Mouse (Mus musculus) T-cell, adult 2 months (primary cell): ENCODE results near the gene Efna3.

ENCODE experiments used
- DNase-seq: peaks from one replicate; pipeline ENCODE4 v3.0.0; 2022; ENCODE audit warnings: low spot score

Gene Efna3

GRCm38 (mm10) chr3:89322514-89323165, at the start of gene Efna3:
Gene Efna3, minus strand, starts transcription at chr3:89322965.
- DNase-seq: peak; percentile 29

GRCm38 (mm10) chr3:89367338-89367737, 44.6 kb upstream of the Efna3 start:
- DNase-seq: no peak

DNA sequence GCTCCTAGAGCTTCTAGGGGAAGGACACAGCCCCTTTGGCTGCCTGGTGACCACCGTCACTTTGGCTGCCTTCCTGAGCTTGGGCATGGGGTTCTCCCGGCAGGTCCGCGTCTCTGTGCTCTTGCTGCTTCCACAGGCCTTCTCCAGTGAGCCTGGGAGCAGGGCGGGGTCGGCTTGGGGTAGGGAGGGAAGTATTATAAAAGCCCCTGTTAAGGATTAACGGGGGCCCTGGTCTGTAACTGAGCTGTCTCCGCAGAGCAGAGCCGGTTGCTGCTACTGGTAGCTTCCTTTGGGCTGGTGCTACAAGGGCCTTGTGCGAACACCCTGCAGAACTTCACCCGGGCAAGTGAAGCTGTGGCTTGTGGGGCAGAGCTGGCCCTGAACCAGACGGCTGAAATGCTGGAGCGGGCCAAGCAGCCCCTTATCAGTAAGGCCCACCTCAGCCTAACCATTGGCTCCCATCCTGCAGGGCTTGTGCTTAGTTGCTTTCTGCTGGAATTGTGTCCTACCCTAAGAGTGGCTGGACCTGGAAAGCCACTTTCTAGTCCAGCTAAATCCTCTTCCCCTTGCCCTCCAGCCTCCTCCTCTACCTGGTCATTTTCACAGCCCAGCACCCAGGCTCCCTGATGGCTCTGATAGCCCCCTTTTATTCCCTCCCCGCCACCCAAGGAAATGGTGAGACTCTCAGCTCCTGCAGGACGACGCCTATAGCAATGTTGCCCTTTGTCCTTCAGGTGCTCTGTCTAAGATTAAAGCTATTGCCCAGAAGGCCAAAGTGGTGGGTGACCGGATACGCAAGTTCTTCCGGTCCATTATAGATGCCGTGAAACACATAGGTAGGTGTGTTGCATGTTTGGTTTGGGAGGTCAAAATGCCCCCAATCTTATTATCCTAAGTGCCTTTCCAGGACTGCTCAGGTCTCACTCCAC, 43.0 kb upstream of the Efna3 start:
- no peak for DNase-seq

- no peak for DNase-seq
Observed at GRCm38 (mm10) chr3:89365153-89365485, 42.4 kb upstream of the Efna3 start, which contains the start of gene Dcst1. Gene Dcst1, minus strand, starts transcription at chr3:89365253.

- DNase-seq: no peak
Observed at GRCm38 (mm10) chr3:89364631-89365030, 41.9 kb upstream of the Efna3 start.

GRCm38 (mm10) chr3:89361675-89362074, 38.9 kb upstream of the Efna3 start, which contains the start of gene Dcst2:
Gene Dcst2, plus strand, starts transcription at chr3:89361975.
- DNase-seq: no peak

GRCm38 (mm10) chr3:89360237-89360636, 37.5 kb upstream of the Efna3 start:
- DNase-seq: no peak

DNA sequence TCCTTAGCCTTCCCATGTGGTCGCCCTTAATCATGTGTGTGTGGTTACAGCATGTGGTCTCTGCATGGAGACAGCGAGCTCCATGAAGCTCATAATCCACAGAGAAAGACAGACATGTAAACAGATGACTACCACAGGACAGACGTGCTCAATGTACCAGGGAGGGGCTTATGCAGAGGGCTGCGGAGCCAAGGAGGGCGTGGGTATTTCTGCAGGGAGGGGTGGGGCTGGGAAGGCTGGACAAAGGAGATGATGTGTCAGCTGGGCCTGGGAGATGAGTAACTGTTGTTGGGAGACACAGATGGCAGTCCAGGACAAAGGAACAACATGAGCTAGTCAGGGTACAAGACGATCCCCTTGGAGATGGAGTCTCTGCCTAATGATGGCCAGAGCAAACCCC, 36.9 kb upstream of the Efna3 start:
- no peak for DNase-seq

DNA sequence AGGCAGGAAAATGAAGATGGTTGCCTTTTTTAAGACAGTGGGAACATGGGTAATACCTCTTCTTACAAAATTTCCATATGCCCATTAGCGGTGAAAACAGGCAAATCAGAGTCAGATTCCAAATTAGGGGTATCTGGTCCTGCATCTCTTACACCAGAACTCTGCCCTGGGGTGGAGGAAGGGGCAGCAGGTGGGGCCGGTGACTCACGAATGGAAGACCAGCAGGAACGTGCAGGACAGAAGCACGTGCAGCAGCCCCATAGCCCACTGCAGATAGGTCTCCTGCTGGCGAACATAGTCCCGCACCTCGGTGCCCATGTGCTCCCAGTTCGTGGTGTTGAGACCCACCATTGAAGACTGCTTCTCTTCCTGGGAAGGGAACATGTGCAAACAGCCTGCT, 33.3 kb upstream of the Efna3 start:
- DNase-seq: no peak

DNA sequence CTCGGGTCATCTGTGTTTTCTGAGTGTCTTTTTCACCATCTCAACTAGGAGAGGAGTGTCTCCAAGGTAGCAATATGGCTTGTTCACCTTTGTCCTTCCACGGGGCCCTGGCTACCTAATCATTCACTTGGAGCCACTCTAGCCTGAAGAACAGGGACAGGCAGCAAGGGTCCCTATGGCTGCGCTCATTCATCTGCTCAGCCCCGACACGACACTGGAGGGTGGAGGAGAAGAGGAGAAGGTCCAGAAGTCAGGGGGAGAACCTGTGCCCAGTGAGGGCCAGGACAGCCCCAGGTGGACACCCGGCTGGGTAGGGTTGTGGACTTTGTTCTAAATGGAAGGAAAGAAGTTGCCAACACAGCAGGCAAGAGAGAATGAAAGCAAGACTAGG, 32.7 kb upstream of the Efna3 start:
- no peak for DNase-seq

DNA sequence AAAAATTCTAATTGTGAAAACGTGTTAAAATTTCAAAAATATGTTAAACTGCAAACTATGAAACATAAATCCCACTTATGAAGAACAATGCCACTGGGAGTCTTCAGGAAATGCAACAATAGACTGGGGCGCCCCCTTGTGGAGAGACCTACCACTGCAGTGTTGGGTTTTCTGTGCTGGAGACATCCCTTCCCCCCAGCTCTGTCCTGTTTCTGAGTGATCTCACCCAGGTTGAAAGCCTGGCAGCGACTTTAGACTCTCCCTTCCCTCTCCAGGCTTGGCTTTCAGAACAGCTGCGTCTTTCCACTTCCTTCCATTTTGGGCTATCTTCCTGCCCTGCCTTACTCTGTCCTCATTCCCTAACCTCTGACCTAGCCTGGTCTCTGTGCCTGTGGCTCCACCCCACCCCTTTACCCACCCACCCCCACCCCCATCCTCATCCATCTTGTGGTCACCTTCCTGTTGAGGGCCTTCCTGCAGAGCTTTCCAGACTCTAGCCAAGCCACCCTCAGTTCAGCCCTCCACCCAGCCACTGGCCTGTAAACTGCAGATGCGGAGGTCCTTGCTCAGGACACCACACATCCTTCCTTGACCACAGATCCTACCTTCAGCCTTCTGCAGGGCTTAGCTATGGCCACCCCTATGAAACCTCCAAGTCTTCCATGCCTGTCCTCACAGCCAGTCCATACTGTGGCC, 32.2 kb upstream of the Efna3 start:
- peak; percentile 82 for DNase-seq

- no peak for DNase-seq
Observed at GRCm38 (mm10) chr3:89351271-89351670, 28.5 kb upstream of the Efna3 start.

- DNase-seq: peak; percentile 85
Observed at GRCm38 (mm10) chr3:89349869-89350501, 27.2 kb upstream of the Efna3 start, which contains the start of gene Adam15. Gene Adam15, minus strand, starts transcription at chr3:89349996.

- no peak for DNase-seq
Observed at GRCm38 (mm10) chr3:89348911-89349868, 26.4 kb upstream of the Efna3 start.

GRCm38 (mm10) chr3:89347916-89348315, 25.2 kb upstream of the Efna3 start:
- no peak for DNase-seq

GRCm38 (mm10) chr3:89346815-89347540, 24.2 kb upstream of the Efna3 start:
- DNase-seq: no peak

GRCm38 (mm10) chr3:89343279-89343678, 20.5 kb upstream of the Efna3 start:
- DNase-seq: no peak

DNA sequence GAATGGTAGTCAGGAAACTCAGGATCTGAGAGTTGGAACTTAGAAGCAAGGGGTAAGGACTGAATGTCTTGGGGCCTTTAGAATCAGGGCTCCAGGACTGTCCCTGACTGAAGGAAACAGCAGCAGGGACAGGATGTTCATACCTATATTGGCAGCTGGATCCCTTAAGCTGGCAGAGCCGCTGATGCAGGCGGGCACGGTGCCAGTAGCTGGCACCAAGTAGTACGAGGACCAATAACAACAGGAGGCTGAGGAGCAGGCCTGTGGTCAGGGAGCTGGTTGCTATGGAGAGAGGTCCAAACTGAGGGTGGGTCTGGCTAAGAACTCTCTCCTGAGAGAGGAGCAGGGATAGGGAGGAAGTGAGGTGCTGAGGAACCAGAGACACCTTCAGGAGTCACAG, 19.0 kb upstream of the Efna3 start:
- DNase-seq: no peak

- DNase-seq: peak; percentile 70
Observed at GRCm38 (mm10) chr3:89340465-89340864, 17.7 kb upstream of the Efna3 start.

DNA sequence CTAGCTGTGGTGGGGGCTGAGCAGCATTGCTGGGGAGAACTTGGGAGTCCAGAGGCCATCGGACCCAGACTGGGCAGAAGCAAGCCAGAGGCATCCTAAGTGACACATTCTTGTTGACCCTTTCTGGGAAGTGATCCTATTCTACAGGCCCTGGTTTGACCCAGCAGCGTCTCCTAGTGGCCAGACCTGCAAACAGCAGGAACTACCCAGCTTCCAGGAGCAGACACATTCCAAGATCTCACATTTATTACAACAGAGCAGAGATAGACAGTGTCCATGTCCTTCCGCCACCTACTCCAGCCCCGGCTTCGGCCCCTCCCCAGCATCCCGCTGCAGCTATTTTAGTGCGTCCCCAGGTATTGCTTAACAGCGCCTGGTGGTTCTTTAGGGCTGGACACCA, 16.7 kb upstream of the Efna3 start:
- peak; percentile 44 for DNase-seq
